Mouse (Mus musculus) B cell, adult 2 months (primary cell): ENCODE measurements around the gene Oser1.
"Not testable (repeated sequence)": the region's sequence is repeated elsewhere in the genome, so short reads cannot be mapped to it uniquely, and the experiment has no call there.

Source experiments
- DNase-seq, 2 experiments: peaks; one replicate each; pipeline ENCODE4 v3.0.0; 2022

Oser1 gene

GRCm38 (mm10) chr2:163424597-163424996 lies at the start of gene Oser1:
TSS of gene Oser1 (minus strand) at chr2:163424697.
- no peak for DNase-seq

GRCm38 (mm10) chr2:163472466-163472851 lies 48.0 kb upstream of the Oser1 start, which contains the start of gene Fitm2:
TSS of gene Fitm2 (minus strand) at chr2:163472629.
- DNase-seq: peak; percentile 97 to 98

- no peak for DNase-seq
These were observed 47.4 kb upstream of the Oser1 start for GRCm38 (mm10) chr2:163471710-163472465.

GRCm38 (mm10) chr2:163471136-163471535 lies 46.6 kb upstream of the Oser1 start:
- DNase-seq: no peak

GRCm38 (mm10) chr2:163469711-163470110 lies 45.2 kb upstream of the Oser1 start:
- DNase-seq: no peak

GRCm38 (mm10) chr2:163468866-163469265 lies 44.4 kb upstream of the Oser1 start:
- no peak for DNase-seq

- DNase-seq: no peak
These were observed 43.1 kb upstream of the Oser1 start for GRCm38 (mm10) chr2:163467585-163467984.

- DNase-seq: no peak
These were observed 42.3 kb upstream of the Oser1 start for GRCm38 (mm10) chr2:163466771-163467170.

- no peak for DNase-seq
These were observed 40.1 kb upstream of the Oser1 start for GRCm38 (mm10) chr2:163464562-163464961.

- no peak for DNase-seq
These were observed 39.5 kb upstream of the Oser1 start for GRCm38 (mm10) chr2:163463998-163464397.

GRCm38 (mm10) chr2:163463251-163463769 lies 38.8 kb upstream of the Oser1 start:
- DNase-seq: no peak

- no peak for DNase-seq
These were observed 38.3 kb upstream of the Oser1 start for GRCm38 (mm10) chr2:163462801-163463200.

- DNase-seq: no peak
These were observed 37.9 kb upstream of the Oser1 start for GRCm38 (mm10) chr2:163462386-163462785.

- not testable (repeated sequence) for DNase-seq
These were observed 36.8 kb upstream of the Oser1 start for GRCm38 (mm10) chr2:163461307-163461706.

- no peak for DNase-seq
These were observed 36.1 kb upstream of the Oser1 start for GRCm38 (mm10) chr2:163460622-163461021.

GRCm38 (mm10) chr2:163459380-163459779 lies 34.9 kb upstream of the Oser1 start:
- DNase-seq: no peak

- no peak for DNase-seq
These were observed 34.2 kb upstream of the Oser1 start for GRCm38 (mm10) chr2:163458539-163459265.

GRCm38 (mm10) chr2:163453378-163453777 lies 28.9 kb upstream of the Oser1 start:
- no peak for DNase-seq

GRCm38 (mm10) chr2:163452738-163453137 lies 28.2 kb upstream of the Oser1 start:
- DNase-seq: no peak

GRCm38 (mm10) chr2:163450668-163451295 lies 26.3 kb upstream of the Oser1 start:
- no peak for DNase-seq

- DNase-seq: no peak
These were observed 24.8 kb upstream of the Oser1 start for GRCm38 (mm10) chr2:163449276-163449675.

GRCm38 (mm10) chr2:163447375-163447774 lies 22.9 kb upstream of the Oser1 start:
- no peak for DNase-seq

- no peak for DNase-seq
These were observed 19.5 kb upstream of the Oser1 start for GRCm38 (mm10) chr2:163444017-163444416.
